Mouse (Mus musculus) intestine, embryonic 15.5 days (tissue): ENCODE results near the gene Rap1gds1. TPM values are rescaled to one million over a fixed set of nuclear protein-coding genes. Genes with fewer than 3 reads are reported as not detected.

Experiments
- ATAC-seq: fragments of 200-750 bp; cut with Nextera tagmentation; 2 replicates; pipeline ENCODE4 v1.8.0; 2017; ENCODE audit warnings: moderate TSS enrichment, moderate library complexity
- H3K27ac ChIP-seq: fragments of 300-500 bp; sonication (generic); 2 replicates; pipeline ENCODE4 v1.5.1; 2015; ENCODE audit warnings: mild to moderate bottlenecking, inconsistent platforms
- H3K27me3 ChIP-seq: fragments of 300-500 bp; sonication (generic); replicated peaks from 2 replicates; pipeline ENCODE4 v1.6.1; 2015; ENCODE audit warnings: inconsistent platforms
- H3K36me3 ChIP-seq: fragments of 300-500 bp; sonication (generic); 2 replicates; pipeline ENCODE4 v1.6.1; 2015; ENCODE audit warnings: inconsistent platforms
- H3K4me1 ChIP-seq: fragments of 300-500 bp; sonication (generic); replicated peaks from 2 replicates; pipeline ENCODE4 v1.6.1; 2015; ENCODE audit warnings: inconsistent platforms
- H3K4me2 ChIP-seq: fragments of 300-500 bp; sonication (generic); replicated peaks from 2 replicates; pipeline ENCODE4 v1.6.1; 2015; ENCODE audit warnings: mild to moderate bottlenecking, inconsistent platforms
- H3K4me3 ChIP-seq: fragments of 300-500 bp; sonication (generic); replicated peaks from 2 replicates; pipeline ENCODE4 v1.5.1; 2015; ENCODE audit warnings: inconsistent platforms
- H3K9ac ChIP-seq: fragments of 300-500 bp; sonication (generic); 2 replicates; pipeline ENCODE4 v1.6.1; 2015; ENCODE audit warnings: inconsistent platforms
- H3K9me3 ChIP-seq: fragments of 300-500 bp; sonication (generic); 2 replicates; pipeline ENCODE4 v1.6.1; 2016; ENCODE audit warnings: inconsistent platforms
- WGBS: fragments of 180-500 bp; shearing (Covaris S2); methylation state at CpG from one replicate; pipeline ENCODE4 v1.1.7; 2015; 5-methylcytosine and 5-hydroxymethylcytosine counted together
- polyA plus RNA-seq: library from polyadenylated mRNA; unstranded; fragments of >200 nt; fragmentation: Nextera tagmentation; extraction: Ambion mirVana; gene quantifications from 2 replicates; pipeline ENCODE4 v1.2.1, GENCODE M21; 2015

Rap1gds1 gene
- polyA plus RNA-seq, 1 experiment from 2014 or later = 53.2 TPM

DNA sequence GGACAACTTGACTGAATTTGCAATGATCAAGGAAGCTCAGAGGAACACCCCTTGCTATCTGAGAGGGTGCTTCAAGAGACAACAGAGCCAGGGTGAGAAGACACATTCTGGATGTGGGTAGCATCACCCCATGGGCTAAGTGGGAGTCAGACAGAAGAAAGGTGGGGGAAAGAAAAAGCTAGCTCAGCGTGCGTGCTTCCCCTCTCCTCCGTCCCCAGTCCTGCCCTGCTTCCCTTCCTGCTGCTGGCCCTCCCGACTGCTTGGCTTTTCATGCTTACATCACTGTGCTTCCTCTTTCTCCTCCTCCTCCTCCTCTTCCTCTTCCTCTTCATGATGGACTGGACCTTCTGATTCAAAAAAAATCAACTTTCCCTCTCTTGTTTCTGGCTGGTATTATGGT lies 33.1 kb downstream of the Rap1gds1 start:
- Histone ChIP-seq H3K4me1 (no peaks in the 10 kb centered on the region), H3K4me3 (no peak overlapping the region), H3K36me3 (no peaks in the 10 kb centered on the region), H3K9ac (no peak overlapping the region), H3K27ac (no peak overlapping the region), H3K27me3 (no peaks in the 10 kb centered on the region), H3K4me2 (no peak overlapping the region), H3K9me3 (no peaks in the 10 kb centered on the region)
- WGBS = 81% methylated on average over 4 of the region's 4 CpGs
- no peak for ATAC-seq

DNA sequence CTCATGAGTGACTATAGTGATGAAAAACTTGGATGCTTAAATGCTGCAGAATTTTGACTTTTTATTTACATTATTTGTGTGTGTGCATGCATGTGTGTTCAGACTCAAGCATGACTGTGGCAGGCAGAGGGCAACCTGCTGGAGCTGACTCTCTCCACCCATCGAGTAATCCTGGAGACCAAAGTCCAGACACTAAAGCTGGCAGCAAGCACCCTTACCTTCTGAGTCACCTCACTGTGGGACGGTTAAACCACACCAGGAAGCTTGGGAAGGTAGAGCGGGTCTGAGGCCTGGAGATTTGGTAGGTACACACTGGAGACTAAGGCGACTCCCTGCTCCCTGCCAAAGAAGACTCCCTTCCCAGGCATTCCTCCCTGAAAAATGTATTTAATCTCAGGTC lies 38.0 kb downstream of the Rap1gds1 start:
- WGBS = 59% methylated on average over 4 of the region's 4 CpGs
- Histone ChIP-seq H3K27me3 (no peaks in the 10 kb centered on the region), H3K9me3 (no peaks in the 10 kb centered on the region), H3K4me1 (no peaks in the 10 kb centered on the region), H3K36me3 (0 out of 2 replicates have a peak, but pooled peaks cover 2% of the 10 kb centered on the region), H3K4me2 (no peak overlapping the region), H3K4me3 (no peak overlapping the region), H3K9ac (no peak overlapping the region), H3K27ac (peak overlapping the region; percentile 62; the same call in 1 of the 2 replicates)
- peak; percentile 98 for ATAC-seq

DNA sequence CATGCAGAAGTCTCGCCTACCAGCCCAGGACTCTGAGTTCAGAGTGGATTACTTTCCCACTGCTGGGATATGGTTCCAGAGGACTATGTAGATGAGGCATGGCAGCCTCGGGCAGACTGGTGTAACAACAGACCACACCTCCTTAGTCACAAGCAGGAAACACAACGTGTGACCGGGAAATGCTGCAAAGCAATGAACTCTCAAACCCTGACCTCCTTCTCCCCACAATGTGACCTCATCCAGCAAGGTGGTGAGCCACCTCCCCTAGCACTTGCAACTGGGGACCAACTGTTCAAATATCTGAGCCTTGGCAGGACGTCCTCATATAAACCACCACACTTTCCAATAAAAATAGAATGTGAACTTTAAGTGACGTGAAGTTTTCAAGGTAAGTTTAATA lies 41.8 kb downstream of the Rap1gds1 start:
- no peak for ATAC-seq
- H3K27ac ChIP-seq = no peak overlapping the region
- no peak overlapping the region for H3K4me2 ChIP-seq
- no peaks in the 10 kb centered on the region for H3K4me1 ChIP-seq
- H3K27me3 ChIP-seq = no peaks in the 10 kb centered on the region
- H3K4me3 ChIP-seq = no peak overlapping the region
- H3K36me3 ChIP-seq = 0 out of 2 replicates have a peak, but pooled peaks cover 2% of the 10 kb centered on the region
- H3K9me3 ChIP-seq = no peaks in the 10 kb centered on the region
- no peak overlapping the region for H3K9ac ChIP-seq
- WGBS = 83% methylated on average over 6 of the region's 6 CpGs

GRCm38 (mm10) chr3:139030644-139031227 lies 44.3 kb downstream of the Rap1gds1 start:
- no peaks in the 10 kb centered on the region for H3K27me3 ChIP-seq
- 0 out of 2 replicates have a peak, but pooled peaks cover 2% of the 10 kb centered on the region for H3K36me3 ChIP-seq
- H3K9ac ChIP-seq = no peak overlapping the region
- ATAC-seq = no peak
- WGBS = 84% methylated on average over 4 of the region's 4 CpGs
- H3K9me3 ChIP-seq = no peaks in the 10 kb centered on the region
- no peaks in the 10 kb centered on the region for H3K4me1 ChIP-seq
- no peak overlapping the region for H3K4me3 ChIP-seq
- H3K27ac ChIP-seq = no peak overlapping the region
- H3K4me2 ChIP-seq = no peak overlapping the region

- no peaks in the 10 kb centered on the region for H3K36me3 ChIP-seq
- no peak overlapping the region for H3K4me3 ChIP-seq
- H3K27ac ChIP-seq = no peak overlapping the region
- H3K4me1 ChIP-seq = no peaks in the 10 kb centered on the region
- H3K9ac ChIP-seq = no peak overlapping the region
- ATAC-seq = no peak
- 75% methylated on average over 5 of the region's 5 CpGs for WGBS
- no peak overlapping the region for H3K4me2 ChIP-seq
- no peaks in the 10 kb centered on the region for H3K9me3 ChIP-seq
- H3K27me3 ChIP-seq = no peaks in the 10 kb centered on the region
Observed at GRCm38 (mm10) chr3:139025077-139025476, 49.9 kb downstream of the Rap1gds1 start.

- Histone ChIP-seq H3K4me1 (no peaks in the 10 kb centered on the region), H3K9me3 (no peaks in the 10 kb centered on the region), H3K4me3 (no peak overlapping the region), H3K4me2 (no peak overlapping the region), H3K36me3 (no peaks in the 10 kb centered on the region), H3K9ac (no peak overlapping the region), H3K27ac (no peak overlapping the region), H3K27me3 (no peaks in the 10 kb centered on the region)
- ATAC-seq = no peak
- 68% methylated on average over 8 of the region's 8 CpGs for WGBS
Observed at GRCm38 (mm10) chr3:139023585-139023984, 51.4 kb downstream of the Rap1gds1 start.

DNA sequence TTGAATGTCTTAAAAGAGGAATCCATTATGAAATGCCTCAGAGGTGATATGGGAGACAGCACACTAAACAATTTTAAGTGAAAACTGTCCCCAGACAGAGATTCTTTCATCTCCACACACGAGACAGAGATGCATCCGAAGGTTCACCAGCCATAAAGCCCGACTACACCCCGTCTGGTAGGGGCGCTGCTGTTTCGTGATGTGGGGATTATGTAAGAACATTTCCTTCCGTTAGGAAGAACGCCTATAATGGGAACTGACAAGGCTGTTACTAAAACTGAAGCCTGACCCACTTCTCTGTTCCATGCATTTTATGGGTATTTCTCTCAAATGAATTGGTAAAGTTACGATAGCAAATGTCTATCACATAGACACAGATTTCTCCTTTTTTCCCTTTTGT lies 62.6 kb downstream of the Rap1gds1 start:
- no peak for ATAC-seq

DNA sequence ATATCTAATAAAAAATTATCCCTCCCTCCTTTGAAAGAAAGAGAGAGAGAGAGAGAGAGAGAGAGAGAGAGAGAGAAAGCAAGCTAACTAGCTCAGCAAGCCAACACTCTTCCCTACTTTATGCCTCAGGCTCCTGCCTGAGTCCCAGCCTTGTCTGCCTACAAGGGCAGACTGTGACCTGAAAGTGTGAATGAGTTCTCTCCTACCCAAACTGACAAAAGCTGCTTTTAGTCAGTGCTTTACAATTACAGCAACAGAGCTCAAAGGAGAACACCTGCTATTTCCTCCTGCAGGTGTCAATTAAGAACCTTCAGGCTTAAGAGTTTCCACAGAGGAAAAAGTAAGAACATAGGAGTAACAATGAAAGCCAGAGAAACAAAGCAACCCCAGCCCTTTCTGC lies 69.3 kb downstream of the Rap1gds1 start:
- Histone ChIP-seq H3K27ac (no peak overlapping the region), H3K36me3 (no peaks in the 10 kb centered on the region), H3K4me2 (no peak overlapping the region), H3K27me3 (no peaks in the 10 kb centered on the region), H3K9me3 (no peaks in the 10 kb centered on the region), H3K4me3 (no peak overlapping the region), H3K4me1 (no peaks in the 10 kb centered on the region), H3K9ac (no peak overlapping the region)
- ATAC-seq = no peak

More for the DNA sequence above, 62.6 kb downstream of the Rap1gds1 start:
- no peaks in the 10 kb centered on the region for H3K27me3 ChIP-seq
- H3K9ac ChIP-seq = no peak overlapping the region
- H3K27ac ChIP-seq = no peak overlapping the region
- no peak overlapping the region for H3K4me2 ChIP-seq
- no peak overlapping the region for H3K4me3 ChIP-seq
- no peaks in the 10 kb centered on the region for H3K9me3 ChIP-seq
- WGBS = 88% methylated on average over 9 of the region's 9 CpGs
- no peaks in the 10 kb centered on the region for H3K4me1 ChIP-seq
- H3K36me3 ChIP-seq = no peaks in the 10 kb centered on the region

DNA sequence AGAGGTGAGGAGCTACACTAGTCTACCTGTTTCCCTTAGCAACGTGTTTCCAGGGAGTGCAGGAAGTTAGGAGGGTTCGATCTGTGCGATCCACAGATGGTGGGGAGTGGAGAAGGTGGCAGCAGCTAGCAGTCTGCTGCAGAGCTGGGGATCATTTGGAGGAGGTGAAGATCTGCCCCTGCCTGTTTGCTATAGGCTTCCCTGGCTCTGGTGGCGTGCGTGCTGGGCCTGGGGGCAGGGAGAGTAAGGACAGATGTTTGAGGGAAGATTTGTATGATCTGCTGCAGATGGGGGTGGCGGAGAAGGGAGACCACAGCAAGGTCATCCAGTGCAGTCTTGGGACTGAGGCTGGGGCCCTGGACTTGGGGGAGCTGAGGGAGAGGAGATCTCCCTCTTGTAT lies 72.2 kb downstream of the Rap1gds1 start:
- Histone ChIP-seq H3K27me3 (no peaks in the 10 kb centered on the region), H3K4me3 (no peak overlapping the region), H3K27ac (no peak overlapping the region), H3K4me1 (no peaks in the 10 kb centered on the region), H3K36me3 (no peaks in the 10 kb centered on the region), H3K9ac (no peak overlapping the region), H3K9me3 (no peaks in the 10 kb centered on the region), H3K4me2 (no peak overlapping the region)
- ATAC-seq = no peak
- 80% methylated on average over 6 of the region's 6 CpGs for WGBS

- Histone ChIP-seq H3K9me3 (no peaks in the 10 kb centered on the region), H3K27me3 (no peaks in the 10 kb centered on the region), H3K27ac (no peak overlapping the region), H3K9ac (no peak overlapping the region), H3K4me2 (no peak overlapping the region), H3K4me3 (no peak overlapping the region), H3K36me3 (no peaks in the 10 kb centered on the region), H3K4me1 (no peaks in the 10 kb centered on the region)
- no peak for ATAC-seq
- WGBS = 86% methylated on average over 9 of the region's 9 CpGs
Observed at GRCm38 (mm10) chr3:139000071-139000867, 74.7 kb downstream of the Rap1gds1 start.

GRCm38 (mm10) chr3:138993473-138993872 lies 81.5 kb downstream of the Rap1gds1 start:
- Histone ChIP-seq H3K27me3 (no peaks in the 10 kb centered on the region), H3K4me2 (no peak overlapping the region), H3K27ac (no peak overlapping the region), H3K9me3 (no peaks in the 10 kb centered on the region), H3K4me1 (no peaks in the 10 kb centered on the region), H3K9ac (no peak overlapping the region), H3K36me3 (no peaks in the 10 kb centered on the region), H3K4me3 (no peak overlapping the region)
- WGBS = 74% methylated on average over 5 of the region's 5 CpGs
- ATAC-seq = no peak

DNA sequence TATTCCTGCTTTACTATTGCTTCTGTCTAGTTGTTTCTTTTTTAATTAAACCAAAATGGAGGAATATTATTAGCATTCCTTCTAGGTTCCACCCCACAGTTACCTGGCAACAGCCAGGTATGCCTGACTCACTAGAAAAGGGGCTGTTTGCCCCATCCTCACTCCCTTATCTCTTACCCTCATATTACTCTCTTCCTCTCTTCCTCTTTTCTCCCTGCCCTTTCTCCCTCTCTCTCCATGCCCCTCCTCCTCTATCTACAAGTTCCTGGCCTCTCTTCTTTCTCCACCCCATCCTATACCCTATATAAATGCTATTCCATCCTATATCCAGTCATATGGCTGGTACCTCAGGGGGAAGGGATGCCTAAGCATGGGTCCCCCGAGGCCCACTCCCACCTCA lies 83.6 kb downstream of the Rap1gds1 start:
- Histone ChIP-seq H3K4me1 (no peaks in the 10 kb centered on the region), H3K27ac (no peak overlapping the region), H3K9ac (no peak overlapping the region), H3K36me3 (no peaks in the 10 kb centered on the region), H3K4me3 (no peak overlapping the region), H3K4me2 (no peak overlapping the region), H3K27me3 (no peaks in the 10 kb centered on the region), H3K9me3 (no peaks in the 10 kb centered on the region)
- no peak for ATAC-seq
- WGBS = 71% methylated on average over 1 of the region's 1 CpGs

DNA sequence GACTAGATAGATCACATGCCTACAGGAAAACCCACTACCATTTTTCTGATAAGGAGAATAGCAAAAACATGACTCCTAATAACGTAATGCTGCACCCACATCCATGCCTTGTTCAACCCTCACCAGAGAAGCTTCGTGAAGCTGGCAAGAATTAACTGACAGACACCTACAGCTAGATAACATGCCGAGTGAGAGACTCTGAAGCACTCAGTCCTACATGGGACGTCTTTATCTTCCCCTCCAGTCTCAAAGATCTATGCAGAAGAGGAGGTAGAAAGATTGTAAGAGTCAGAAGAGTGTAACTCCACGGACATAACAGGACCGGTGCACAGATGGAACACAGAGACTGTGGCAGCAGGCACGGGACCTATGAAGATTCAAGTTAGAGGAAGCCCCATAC lies 85.9 kb downstream of the Rap1gds1 start:
- Histone ChIP-seq H3K4me2 (no peak overlapping the region), H3K36me3 (no peaks in the 10 kb centered on the region), H3K4me3 (no peak overlapping the region), H3K9ac (no peak overlapping the region), H3K27me3 (no peaks in the 10 kb centered on the region), H3K4me1 (no peaks in the 10 kb centered on the region), H3K27ac (no peak overlapping the region), H3K9me3 (no peaks in the 10 kb centered on the region)
- 93% methylated on average over 7 of the region's 7 CpGs for WGBS
- no peak for ATAC-seq
